Mouse (Mus musculus) monocyte, adult 5-6 weeks (primary cell): Measurements from ENCODE around the gene Defb26. TPM values are rescaled to one million over a fixed set of nuclear protein-coding genes. Genes with fewer than 3 reads are reported as not detected.

ENCODE experiments used
- ATAC-seq: fragments of 153-309, 156-312 bp; replicated peaks from 2 replicates; pipeline ENCODE4 v1.8.0; 2017; ENCODE audit warnings: mild to moderate bottlenecking; ENCODE audit not compliant: low TSS enrichment, insufficient number of reproducible peaks, severe bottlenecking, poor library complexity, low FRiP score
- total RNA-seq: library from RNA; stranded (forward); fragments of 200-1000, 200-491, 200-594 nt; gene quantifications from 3 replicates; pipeline ENCODE4 v1.2.3, GENCODE M21; 2017

The Defb26 gene
- total RNA-seq, result not detected in 3 replicates

DNA sequence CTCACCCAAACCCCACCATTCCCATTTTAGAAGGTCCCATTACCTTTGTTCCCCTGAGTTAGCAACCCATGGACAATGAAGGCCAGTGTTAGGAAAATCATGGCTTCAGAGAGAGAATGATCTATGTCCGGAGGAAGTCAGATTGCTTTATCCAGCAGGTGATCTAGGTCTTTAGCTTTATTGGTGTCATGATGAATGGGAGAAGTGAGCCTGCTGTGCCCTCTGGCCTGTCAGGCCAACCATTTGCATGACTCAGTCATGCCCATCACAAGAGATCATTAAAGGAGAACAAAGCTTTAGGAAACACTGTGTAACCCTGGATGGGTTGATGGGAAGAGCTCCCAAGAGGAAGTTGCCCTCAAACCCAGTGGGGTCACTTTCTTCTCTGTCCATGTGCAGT, at the start of gene Defb26:
TSS of gene Defb26 (minus strand) at position 101 of the 400 bp plus-strand sequence.
- ATAC-seq, result no peak

GRCm38 (mm10) chr2:152556655-152557054, 45.2 kb upstream of the Defb26 start:
- no peak for ATAC-seq

- no peak for ATAC-seq
These were observed 42.4 kb upstream of the Defb26 start for GRCm38 (mm10) chr2:152553774-152554423.

GRCm38 (mm10) chr2:152548124-152548523, 36.6 kb upstream of the Defb26 start:
- ATAC-seq, result no peak

GRCm38 (mm10) chr2:152544691-152545090, 33.2 kb upstream of the Defb26 start:
- no peak for ATAC-seq

DNA sequence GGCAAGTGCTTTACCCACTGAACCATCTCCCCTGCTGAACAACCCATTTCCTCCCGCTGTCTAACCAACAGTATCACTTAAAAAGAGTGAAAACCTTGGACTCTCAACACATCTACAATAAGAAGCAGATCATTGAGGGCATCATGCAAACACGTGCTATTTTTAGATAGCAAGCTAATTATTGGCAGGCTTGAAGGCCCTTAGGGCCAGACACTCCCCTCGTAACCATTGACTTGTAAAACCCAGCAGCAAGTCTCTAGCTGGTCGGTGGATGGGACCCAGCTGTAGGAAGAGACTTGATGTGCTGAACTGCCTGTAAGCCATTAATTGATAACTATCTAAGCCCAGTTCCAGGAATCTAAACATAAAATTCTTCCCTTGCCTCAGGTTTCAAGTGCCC, 32.0 kb upstream of the Defb26 start:
- no peak for ATAC-seq

GRCm38 (mm10) chr2:152542897-152543296, 31.4 kb upstream of the Defb26 start:
- no peak for ATAC-seq

DNA sequence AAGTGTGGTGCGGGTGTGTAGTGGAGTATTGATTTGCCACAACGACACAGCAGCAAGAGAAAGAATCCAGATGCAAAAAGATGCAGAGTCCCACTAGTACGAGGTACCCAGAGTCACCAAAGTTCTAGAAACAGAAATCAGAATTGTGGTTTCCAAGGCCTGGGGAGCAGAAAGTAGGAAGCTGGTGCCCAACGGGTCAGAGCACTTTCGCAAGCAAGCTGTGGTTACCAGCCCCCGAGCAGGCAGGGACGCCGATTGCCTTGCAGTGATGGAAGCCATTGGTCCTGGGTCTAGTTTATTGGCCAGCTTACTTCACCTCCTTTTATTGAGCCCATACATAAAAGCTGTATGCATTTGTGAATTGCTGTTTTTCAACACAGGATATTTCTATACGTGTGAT, 30.5 kb upstream of the Defb26 start:
- no peak for ATAC-seq

DNA sequence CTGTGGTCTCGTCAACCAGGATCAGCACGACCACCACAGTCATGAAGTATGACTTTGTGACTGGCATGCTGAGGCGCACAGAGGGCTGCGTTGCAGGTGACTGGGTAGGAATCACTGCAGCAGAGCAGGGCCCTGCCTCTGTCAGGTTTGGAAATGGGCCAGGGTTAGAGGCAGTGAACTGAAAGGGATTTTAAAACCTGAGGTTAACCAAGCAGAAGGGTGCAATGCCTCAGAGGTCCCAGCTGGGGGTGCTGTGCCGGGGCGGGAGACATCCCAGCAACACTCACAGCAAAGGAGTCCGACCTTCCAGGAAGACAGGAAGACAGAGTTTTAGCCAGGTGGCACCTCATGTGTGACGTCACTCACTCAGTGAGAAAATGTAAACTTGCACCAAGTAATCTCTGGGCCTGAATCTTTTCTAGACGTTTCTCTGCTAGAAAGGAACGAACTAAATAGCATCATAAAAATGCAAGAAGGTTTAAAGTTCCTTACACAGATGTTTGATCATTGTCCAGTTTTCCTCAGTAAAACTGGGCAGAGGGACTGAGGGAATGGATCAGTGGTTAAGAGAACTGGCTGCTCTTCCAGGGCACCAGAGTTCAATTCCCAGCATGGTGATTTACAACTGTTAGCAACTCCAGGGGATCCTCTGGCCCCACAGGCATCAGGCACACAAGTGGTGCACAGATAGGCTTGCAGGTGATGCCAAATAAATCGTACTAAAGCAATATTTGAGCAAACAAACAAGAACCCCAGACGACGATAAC, 28.6 kb upstream of the Defb26 start, which contains the start of gene Defb29:
TSS of gene Defb29 (minus strand) at position 155 of the 767 bp plus-strand sequence.
- ATAC-seq, result no peak

DNA sequence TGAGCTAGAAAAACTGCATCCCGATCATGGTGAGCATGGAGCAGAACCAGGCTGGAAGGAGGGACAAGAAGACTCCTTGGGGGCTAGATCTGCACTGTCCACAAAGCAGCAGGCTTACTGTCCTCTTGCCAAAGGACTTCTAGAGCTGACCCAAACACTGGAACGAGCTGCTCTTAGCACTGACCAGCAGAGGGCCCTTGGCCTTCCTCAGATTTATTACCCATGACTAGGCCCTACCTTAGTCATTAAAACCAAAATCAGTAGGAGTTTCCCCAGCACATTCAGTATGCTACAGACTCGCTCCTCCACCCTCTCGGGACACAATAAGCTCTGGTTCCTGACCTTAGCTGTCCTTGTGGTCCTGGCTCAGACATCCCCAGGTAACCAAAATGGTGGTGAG, 6.5 kb upstream of the Defb26 start, which contains the start of gene Defb28:
TSS of gene Defb28 (plus strand) at position 275 of the 400 bp plus-strand sequence.
- no peak for ATAC-seq

- ATAC-seq, result no peak
These were observed 4.6 kb upstream of the Defb26 start for GRCm38 (mm10) chr2:152516084-152516483.

DNA sequence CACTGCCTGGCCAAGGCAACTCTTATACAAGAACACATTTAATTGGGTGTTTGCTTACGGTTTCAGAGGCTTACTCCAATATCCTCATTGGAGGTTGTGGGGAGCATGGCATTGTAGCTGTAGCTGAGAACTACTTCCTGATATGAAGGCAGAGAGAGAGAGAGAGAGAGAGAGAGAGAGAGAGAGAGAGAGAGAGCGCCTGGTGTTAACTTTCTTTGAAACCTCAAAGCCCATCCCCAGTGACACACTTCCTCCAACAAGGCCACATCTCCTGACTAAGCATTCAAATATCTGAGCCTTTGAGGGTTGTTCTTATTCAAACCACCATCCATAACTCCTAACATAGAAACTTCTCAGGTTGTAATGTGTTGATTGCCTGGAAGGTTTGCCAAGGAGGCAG, 7.5 kb downstream of the Defb26 start:
- no peak for ATAC-seq

DNA sequence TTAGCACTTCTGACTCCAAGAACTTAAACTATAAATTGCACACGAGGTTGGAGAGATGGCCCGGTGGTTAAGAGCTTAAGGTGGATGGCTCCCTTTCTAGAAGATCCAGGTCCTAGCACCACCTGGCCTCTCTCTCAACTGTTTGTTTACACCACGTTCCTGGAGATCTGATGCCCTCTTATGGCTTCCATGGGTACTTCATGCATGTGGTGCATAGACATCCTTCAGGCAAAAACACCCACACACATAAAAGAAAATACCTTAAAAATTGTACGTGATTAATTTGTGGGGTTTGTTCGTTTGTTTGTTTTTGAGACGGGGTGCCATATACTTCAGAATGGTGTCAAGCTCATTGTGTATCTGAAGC, 10.6 kb downstream of the Defb26 start:
- no peak for ATAC-seq

GRCm38 (mm10) chr2:152500204-152500862, 11.2 kb downstream of the Defb26 start:
- no peak for ATAC-seq

DNA sequence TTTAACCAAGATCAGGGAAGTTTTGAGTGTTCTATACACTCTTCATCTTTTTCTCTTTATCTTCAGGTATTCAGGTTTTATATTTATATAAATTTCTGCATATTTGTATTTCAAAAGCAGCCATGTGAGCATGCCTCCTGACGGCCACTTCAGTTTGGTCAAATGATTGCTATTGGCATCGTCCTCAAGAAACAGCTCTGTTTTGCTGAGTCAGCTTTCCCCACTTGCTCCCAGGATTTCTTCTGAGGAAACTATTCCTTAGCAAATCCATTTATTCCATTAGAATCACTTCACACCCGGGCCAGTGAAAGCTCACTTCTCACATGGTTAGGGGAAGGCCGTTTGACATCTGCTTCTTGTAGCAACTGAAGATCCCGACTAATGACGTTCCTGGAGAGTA, 13.5 kb downstream of the Defb26 start:
- no peak for ATAC-seq

DNA sequence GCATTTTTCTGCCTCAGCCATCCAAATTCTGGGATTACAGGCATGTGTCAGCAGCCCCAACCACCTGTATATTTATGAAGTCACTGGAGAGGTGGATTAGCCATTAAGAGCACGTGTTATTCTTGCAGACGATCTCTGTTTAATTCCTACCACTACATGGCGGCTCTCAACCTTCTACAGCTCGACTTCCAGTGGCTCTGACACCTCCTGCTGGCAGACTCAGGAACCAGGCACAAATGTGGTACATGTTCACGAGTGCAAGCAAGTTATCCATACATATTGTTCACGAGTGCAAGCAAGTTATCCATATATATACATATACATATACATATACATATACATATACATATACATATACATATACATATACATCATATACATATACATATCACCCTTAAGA, 18.3 kb downstream of the Defb26 start:
- no peak for ATAC-seq

GRCm38 (mm10) chr2:152490038-152490437, 21.5 kb downstream of the Defb26 start, which contains the start of gene Defb22:
Gene Defb22 (minus strand): TSS chr2:152490138.
- no peak for ATAC-seq

DNA sequence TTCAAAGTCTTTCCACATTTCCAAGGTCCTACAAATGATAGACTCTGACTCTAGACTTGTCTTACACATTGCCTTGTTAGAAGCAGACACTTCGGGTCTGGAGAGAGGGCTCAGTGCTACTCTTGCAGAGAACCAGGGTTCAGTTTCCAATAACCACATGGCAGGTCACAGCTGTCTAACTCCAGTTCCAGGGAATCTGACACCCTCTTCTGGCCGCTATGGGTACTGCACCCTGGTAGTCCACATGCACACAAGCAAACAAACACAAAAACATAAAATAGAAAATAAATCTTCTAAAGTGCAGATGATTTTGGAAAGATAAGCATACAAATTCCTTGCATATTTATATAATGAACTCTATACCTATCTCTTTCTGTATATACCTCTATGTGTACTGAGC, 24.5 kb downstream of the Defb26 start:
- ATAC-seq, result no peak

DNA sequence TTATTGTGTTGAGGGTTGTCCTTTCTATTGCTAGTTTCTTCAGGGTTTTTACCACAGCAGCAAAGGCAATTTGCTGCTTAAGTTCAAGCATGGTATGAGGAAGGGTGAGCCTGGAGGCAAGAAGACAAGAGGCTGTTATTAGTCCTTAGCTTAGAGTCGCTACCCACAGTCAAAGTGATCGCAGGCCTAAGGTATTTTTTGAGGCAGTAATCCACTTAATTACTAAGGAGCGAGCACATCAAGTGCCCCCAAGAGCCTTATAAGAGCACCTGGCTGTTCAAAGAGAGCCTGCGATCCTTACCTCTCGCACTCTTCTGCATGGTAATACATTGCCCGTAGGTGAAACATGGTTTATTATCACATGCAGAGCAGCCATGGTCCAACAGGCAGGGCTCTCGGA, 29.8 kb downstream of the Defb26 start:
- no peak for ATAC-seq

GRCm38 (mm10) chr2:152480881-152481280, 30.6 kb downstream of the Defb26 start:
- no peak for ATAC-seq
